Mouse (Mus musculus) forebrain, postnatal 0 days (tissue): ENCODE results near the gene Hscb. TPM values are rescaled to one million over a fixed set of nuclear protein-coding genes. Genes with fewer than 3 reads are reported as not detected.
A peak's percentile ranks its signal among the peaks of the same experiment; 100 is the strongest.

Experiments used
- ATAC-seq: fragments of 200-750 bp; cut with Nextera tagmentation; 2 replicates; pipeline ENCODE4 v1.8.0; 2017; ENCODE audit warnings: mild to moderate bottlenecking, moderate library complexity
- DNase-seq: peaks from one replicate; pipeline ENCODE4 v3.0.0-alpha.2; 2015
- H3K27ac ChIP-seq: fragments of 300-500 bp; sonication (generic); 2 replicates; pipeline ENCODE4 v1.5.1; 2014; ENCODE audit warnings: low read depth, mild to moderate bottlenecking, antibody characterized with exemption, low read length, moderate library complexity, mixed read lengths
- H3K27me3 ChIP-seq: fragments of 300-500 bp; sonication (generic); 2 replicates; pipeline ENCODE4 v1.6.1; 2014; ENCODE audit warnings: mild to moderate bottlenecking, low read length, mixed read lengths; ENCODE audit not compliant: insufficient read depth
- H3K36me3 ChIP-seq: fragments of 300-500 bp; sonication (generic); 2 replicates; pipeline ENCODE4 v1.6.1; 2014; ENCODE audit warnings: mild to moderate bottlenecking, moderate library complexity; ENCODE audit not compliant: insufficient read depth
- H3K4me1 ChIP-seq: fragments of 300-500 bp; sonication (generic); 2 replicates; pipeline ENCODE4 v1.6.1; 2014; ENCODE audit warnings: antibody characterized with exemption; ENCODE audit not compliant: insufficient read depth
- H3K4me2 ChIP-seq: fragments of 300-500 bp; sonication (generic); 2 replicates; pipeline ENCODE4 v1.6.1; 2014; ENCODE audit warnings: low read depth, mild to moderate bottlenecking, moderate library complexity
- H3K4me3 ChIP-seq: fragments of 300-500 bp; sonication (generic); 2 replicates; pipeline ENCODE4 v1.5.1; 2014; ENCODE audit warnings: low read depth, low read length, mixed read lengths
- H3K9ac ChIP-seq: fragments of 300-500 bp; sonication (generic); 2 replicates; pipeline ENCODE4 v1.6.1; 2014; ENCODE audit warnings: mild to moderate bottlenecking
- H3K9me3 ChIP-seq: fragments of 300-500 bp; sonication (generic); 2 replicates; pipeline ENCODE4 v1.6.1; 2016; ENCODE audit warnings: low read length
- CTCF ChIP-seq: sonication (generic); IDR thresholded peaks from 2 replicates; pipeline ENCODE4 v1.5.1; 2016; ENCODE audit warnings: antibody characterized with exemption, control low read depth, low read depth
- WGBS: fragments of 180-500 bp; shearing (Covaris S2); extraction: QIAGEN DNeasy Blood & Tissue Kit; methylation state at CpG from one replicate; pipeline ENCODE4 v1.1.7; 2014; 5-methylcytosine and 5-hydroxymethylcytosine counted together
- polyA plus RNA-seq: library from polyadenylated mRNA; unstranded; fragments of >200 nt; fragmentation: Nextera tagmentation; extraction: Ambion mirVana; gene quantifications from 2 replicates; pipeline ENCODE4 v1.2.1, GENCODE M21; 2015
- total RNA-seq: library from RNA; depleted of rRNA; stranded (reverse); fragments of >200 nt; gene quantifications from 2 replicates; pipeline ENCODE4 v1.2.3, GENCODE M21; 2014

Hscb gene
- total and polyA plus RNA-seq, 2 experiments from 2014 or later, result 10.8 to 11.9 TPM

DNA sequence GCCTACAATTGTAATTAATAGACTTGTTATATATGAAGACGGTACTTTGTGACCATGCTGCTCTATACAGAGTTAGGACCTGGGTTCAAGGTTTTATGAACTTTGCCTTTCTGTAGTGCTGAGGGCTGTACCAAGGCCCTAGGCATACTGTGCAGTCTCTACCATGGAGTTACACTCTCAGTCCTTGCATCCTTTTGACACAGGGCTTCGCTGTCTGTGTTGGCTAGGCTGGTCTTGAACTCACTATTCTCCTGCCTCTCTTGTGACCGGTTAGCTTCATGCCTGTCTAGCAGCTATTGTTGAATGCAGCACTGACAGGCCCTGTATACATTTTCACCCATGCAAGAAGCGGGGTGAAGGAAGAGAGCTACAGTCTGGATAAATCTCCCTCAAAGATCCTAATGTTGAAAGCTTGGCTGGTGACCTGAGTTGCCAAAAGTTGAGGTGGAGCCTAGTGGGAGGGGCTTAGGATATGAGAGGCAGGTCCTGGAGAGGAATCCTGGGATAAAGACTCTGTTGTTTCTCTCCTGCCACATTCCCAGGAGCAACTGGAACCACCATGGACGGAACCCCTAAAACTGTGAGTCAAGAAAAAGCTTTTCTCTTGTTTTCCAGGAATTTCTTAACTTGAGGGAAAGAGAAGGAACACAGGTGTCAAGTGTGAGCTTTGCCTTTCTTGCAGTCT lies 8.4 kb downstream of the Hscb start:
- WGBS, result 88% methylated on average over 5 of the region's 5 CpGs

DNA sequence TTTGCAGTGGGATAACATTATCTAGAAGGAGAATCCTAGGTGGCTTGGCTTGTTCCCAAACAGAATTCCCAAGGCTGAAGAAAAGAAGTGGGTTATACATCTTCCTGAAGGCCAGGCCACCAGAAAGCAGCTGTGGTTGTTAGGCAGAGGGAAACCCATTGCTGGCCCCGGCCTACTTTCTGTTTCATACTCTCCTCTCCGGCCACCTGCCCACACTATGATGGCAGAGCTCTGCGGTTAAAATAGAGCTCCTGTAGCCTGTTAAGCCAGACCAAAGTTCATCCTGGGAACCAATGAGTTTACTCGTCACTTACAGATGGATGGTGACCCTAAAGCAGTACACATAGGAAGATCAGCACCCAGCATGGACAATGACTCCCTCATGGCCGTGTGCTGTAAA lies 12.0 kb downstream of the Hscb start:
- TF ChIP-seq CTCF, result no peak
- Histone ChIP-seq H3K4me2 (no peak overlapping the region), H3K4me1 (no peaks in the 10 kb centered on the region), H3K36me3 (no peaks in the 10 kb centered on the region), H3K27me3 (no peaks in the 10 kb centered on the region), H3K9me3 (no peaks in the 10 kb centered on the region), H3K27ac (no peak overlapping the region), H3K9ac (no peak overlapping the region), H3K4me3 (no peak overlapping the region)
- WGBS, result 90% methylated on average over 5 of the region's 5 CpGs
- ATAC-seq (no peak), DNase-seq (no peak)

More for the DNA sequence above, 8.4 kb downstream of the Hscb start:
- TF ChIP-seq CTCF, result no peak
- H3K27ac ChIP-seq, result no peak overlapping the region
- H3K4me2 ChIP-seq, result no peak overlapping the region
- DNase-seq (no peak), ATAC-seq (no peak)
- H3K36me3 ChIP-seq, result no peaks in the 10 kb centered on the region
- H3K27me3 ChIP-seq, result no peaks in the 10 kb centered on the region
- H3K9me3 ChIP-seq, result no peaks in the 10 kb centered on the region
- no peak overlapping the region for H3K9ac ChIP-seq
- no peak overlapping the region for H3K4me3 ChIP-seq
- H3K4me1 ChIP-seq, result no peaks in the 10 kb centered on the region

DNA sequence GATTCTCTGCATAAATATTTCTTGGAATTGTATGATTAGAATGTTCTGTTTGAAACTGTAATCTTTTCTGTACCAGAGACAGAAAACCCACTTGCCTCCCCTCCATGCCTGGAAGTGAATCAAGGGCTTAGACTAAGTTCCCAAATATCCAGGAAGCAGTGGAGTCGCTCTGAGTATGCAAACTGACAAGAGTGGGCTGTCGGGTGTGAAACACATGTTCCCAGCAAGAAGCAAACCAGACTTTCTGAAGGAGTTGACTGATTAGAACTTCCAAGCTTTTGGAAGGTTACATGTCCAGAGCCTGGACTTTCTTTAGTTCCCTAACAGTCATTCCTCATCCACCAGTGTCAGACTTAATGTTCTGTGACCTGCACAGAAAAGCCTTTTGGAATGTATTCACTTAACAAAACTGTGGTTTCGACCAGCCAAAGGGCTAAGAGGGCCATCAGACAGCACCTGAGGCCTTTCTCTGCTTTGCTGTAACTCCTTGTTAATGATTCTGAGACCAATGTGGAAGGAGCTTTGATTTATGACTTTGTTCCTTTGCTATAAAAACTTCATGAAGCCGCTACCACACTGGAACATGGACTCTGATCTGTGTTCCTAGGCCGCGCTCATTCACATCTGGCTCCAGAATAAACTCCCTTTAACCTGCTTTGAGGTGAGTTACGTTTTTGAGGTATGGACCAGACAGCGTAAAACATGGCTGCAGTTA lies 12.6 kb downstream of the Hscb start:
- Histone ChIP-seq H3K4me3 (no peak overlapping the region), H3K4me2 (no peak overlapping the region), H3K36me3 (no peaks in the 10 kb centered on the region), H3K27ac (no peak overlapping the region), H3K4me1 (no peaks in the 10 kb centered on the region), H3K9me3 (no peaks in the 10 kb centered on the region), H3K27me3 (no peaks in the 10 kb centered on the region), H3K9ac (no peak overlapping the region)
- TF ChIP-seq CTCF, result no peak
- DNase-seq (no peak), ATAC-seq (no peak)
- 93% methylated on average over 8 of the region's 8 CpGs for WGBS

DNA sequence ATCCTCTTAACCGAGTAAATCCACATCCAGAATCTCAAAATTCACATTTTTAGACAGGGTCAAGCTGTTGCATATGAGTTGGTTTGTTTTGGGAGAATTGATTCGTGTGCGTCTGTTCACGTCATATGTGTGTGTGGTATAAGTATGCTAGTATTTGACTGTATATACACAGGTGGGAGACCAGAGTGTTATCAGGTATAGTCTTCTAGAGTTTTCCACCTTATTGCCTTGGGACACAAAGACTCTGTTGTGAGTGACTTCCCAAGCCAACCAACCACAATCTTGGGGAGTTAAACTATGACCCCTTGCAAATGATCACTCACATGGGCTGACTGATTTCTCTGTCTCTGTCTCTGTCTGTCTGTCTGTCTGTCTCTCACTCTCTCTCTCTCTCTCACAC lies 15.2 kb downstream of the Hscb start:
- no peak overlapping the region for H3K9ac ChIP-seq
- ATAC-seq (no peak), DNase-seq (no peak)
- 90% methylated on average over 4 of the region's 4 CpGs for WGBS
- H3K27ac ChIP-seq, result no peak overlapping the region
- H3K9me3 ChIP-seq, result no peaks in the 10 kb centered on the region
- H3K4me1 ChIP-seq, result no peaks in the 10 kb centered on the region
- H3K27me3 ChIP-seq, result no peaks in the 10 kb centered on the region
- TF ChIP-seq CTCF, result no peak
- H3K4me3 ChIP-seq, result no peak overlapping the region
- H3K36me3 ChIP-seq, result no peaks in the 10 kb centered on the region
- no peak overlapping the region for H3K4me2 ChIP-seq

DNA sequence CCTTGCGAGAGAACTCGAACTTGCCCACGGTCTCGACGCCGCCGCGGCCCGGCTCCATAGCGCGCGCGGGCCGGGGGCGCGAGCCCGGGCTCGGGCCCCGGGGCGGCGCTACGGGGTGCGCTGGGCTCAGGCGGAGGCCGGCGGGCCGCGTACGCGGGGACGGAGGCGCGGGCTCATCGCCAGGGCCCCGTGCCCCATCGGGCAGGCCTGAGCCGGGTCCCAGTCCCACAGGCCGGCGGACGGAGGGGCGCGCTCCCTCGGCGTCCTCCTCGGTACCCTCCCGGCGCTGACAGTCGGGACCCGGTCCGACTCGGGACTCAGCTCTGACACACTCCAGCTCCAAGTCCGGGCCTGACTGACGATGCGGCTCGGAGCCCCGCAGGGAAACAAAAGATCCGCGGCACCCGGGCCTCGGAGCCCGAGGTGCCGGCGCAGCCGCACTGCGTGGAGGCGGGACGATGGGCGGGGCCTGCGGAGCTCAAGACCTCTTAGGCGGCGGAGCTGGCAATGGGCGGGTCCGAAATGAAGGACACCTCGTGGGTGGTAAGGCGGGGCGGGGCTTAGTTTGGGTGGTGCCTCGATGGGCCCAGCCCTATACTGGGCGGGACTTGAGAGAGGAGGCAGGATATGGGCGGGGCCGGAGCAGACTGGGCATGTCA lies 29.8 kb downstream of the Hscb start, which contains the start of gene Ulk1:
TSS of gene Ulk1 (minus strand) at position 431 of the 659 bp plus-strand sequence.
- peaks cover 9% of the 10 kb centered on the region for H3K36me3 ChIP-seq

DNA sequence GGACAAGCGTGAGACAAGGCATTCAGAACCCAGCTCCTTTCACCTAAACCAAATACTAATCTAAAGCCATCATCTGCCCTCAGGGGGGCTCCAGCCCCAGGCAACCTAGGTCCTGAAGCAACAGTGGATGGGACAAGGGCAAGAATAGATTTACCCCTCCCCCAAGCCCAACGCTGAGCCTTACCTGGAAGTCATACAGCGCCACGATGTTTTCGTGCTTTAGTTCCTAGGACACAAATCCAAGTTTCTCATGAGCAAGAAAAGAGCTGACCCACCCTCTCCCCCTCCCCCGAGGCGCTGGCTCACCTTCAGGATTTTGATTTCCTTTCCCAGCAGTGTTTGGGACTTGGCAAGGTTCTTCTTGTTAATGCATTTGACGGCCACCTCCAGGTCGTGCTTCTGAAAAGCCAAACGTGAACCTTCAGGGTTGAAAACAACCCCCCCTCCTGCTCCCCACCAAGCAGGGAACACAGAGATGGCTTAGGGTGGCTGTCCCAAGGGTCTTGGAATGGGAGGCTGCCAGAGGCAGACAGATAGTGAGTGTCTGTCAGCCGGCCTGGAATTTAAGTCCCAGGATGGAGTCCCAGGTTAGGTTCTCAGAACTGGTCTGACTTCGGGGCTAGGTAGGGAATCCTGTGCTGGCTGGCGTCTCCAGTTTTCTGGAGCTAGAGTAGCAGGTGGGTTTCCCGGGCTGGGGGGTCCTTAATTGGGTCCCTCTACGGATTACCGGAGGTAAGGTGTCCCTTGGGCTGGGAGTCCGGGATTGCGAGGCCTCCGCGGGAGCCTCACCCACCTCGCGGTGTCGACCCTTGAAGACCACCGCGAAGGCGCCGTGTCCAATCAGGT lies 30.5 kb downstream of the Hscb start:
- Histone ChIP-seq H3K4me1 (peaks cover 26% of the 10 kb centered on the region), H3K9me3 (no peaks in the 10 kb centered on the region), H3K27me3 (no peaks in the 10 kb centered on the region), H3K4me2 (peak overlapping the region; percentile 96), H3K4me3 (peak overlapping the region; percentile 98), H3K9ac (peak overlapping the region; percentile 98), H3K27ac (peak overlapping the region; percentile 88), H3K36me3 (peaks cover 12% of the 10 kb centered on the region)
- no peak for ATAC-seq
- TF ChIP-seq CTCF, result no peak
- peak; percentile 24 for DNase-seq
- 1% methylated on average over 27 of the region's 27 CpGs for WGBS

More for the DNA sequence above, 29.8 kb downstream of the Hscb start, which contains the start of gene Ulk1:
- Histone ChIP-seq H3K4me1 (peaks cover 26% of the 10 kb centered on the region), H3K4me2 (peak within 1 kb of the TSS; percentile 96), H3K4me3 (peak within 1 kb of the TSS; percentile 98), H3K27me3 (no peaks in the 10 kb centered on the region), H3K27ac (peak within 1 kb of the TSS; percentile 88), H3K9me3 (no peaks in the 10 kb centered on the region), H3K9ac (peak within 1 kb of the TSS; percentile 98)
- 3% methylated on average over 76 of the region's 80 CpGs for WGBS
- no peak for TF ChIP-seq CTCF
- ATAC-seq, result peak; percentile 97
- peak; percentile 99 for DNase-seq
